Mouse (Mus musculus) forebrain, embryonic 12.5 days (tissue): ENCODE data around the gene Cd80. TPM values are rescaled to one million over a fixed set of nuclear protein-coding genes. Genes with fewer than 3 reads are reported as not detected.

Experiments used
- ATAC-seq: fragments of 200-750 bp; cut with Nextera tagmentation; 2 replicates; pipeline ENCODE4 v1.8.0; 2017; ENCODE audit warnings: moderate TSS enrichment; ENCODE audit not compliant: low FRiP score
- H3K27ac ChIP-seq: fragments of 300-500 bp; sonication (generic); 2 replicates; pipeline ENCODE4 v1.5.1; 2016; ENCODE audit warnings: mild to moderate bottlenecking
- H3K27me3 ChIP-seq: fragments of 300-500 bp; sonication (generic); 2 replicates; pipeline ENCODE4 v1.6.1; 2016; ENCODE audit warnings: mild to moderate bottlenecking
- H3K36me3 ChIP-seq: fragments of 300-500 bp; sonication (generic); replicated peaks from 2 replicates; pipeline ENCODE4 v1.6.1; 2016; ENCODE audit warnings: mild to moderate bottlenecking
- H3K4me1 ChIP-seq: fragments of 300-500 bp; sonication (generic); 2 replicates; pipeline ENCODE4 v1.6.1; 2016
- H3K4me2 ChIP-seq: fragments of 300-500 bp; sonication (generic); 2 replicates; pipeline ENCODE4 v1.6.1; 2016; ENCODE audit warnings: mild to moderate bottlenecking, moderate library complexity
- H3K4me3 ChIP-seq: fragments of 300-500 bp; sonication (generic); replicated peaks from 2 replicates; pipeline ENCODE4 v1.5.1; 2016; ENCODE audit warnings: mild to moderate bottlenecking
- H3K9ac ChIP-seq: fragments of 300-500 bp; sonication (generic); 2 replicates; pipeline ENCODE4 v1.6.1; 2016; ENCODE audit warnings: mild to moderate bottlenecking
- H3K9me3 ChIP-seq: fragments of 300-500 bp; sonication (generic); 2 replicates; pipeline ENCODE4 v1.6.1; 2016
- WGBS: fragments of 180-500 bp; shearing (Covaris S2); methylation state at CpG from one replicate; pipeline ENCODE4 v1.1.7; 2016; 5-methylcytosine and 5-hydroxymethylcytosine counted together
- polyA plus RNA-seq: library from polyadenylated mRNA; unstranded; fragments of >200 nt; fragmentation: Nextera tagmentation; extraction: Ambion mirVana; gene quantifications from 2 replicates; pipeline ENCODE4 v1.2.1, GENCODE M21; 2016

Cd80 gene
- polyA plus RNA-seq, result 0.59 and 0.77 TPM in 2 replicates

DNA sequence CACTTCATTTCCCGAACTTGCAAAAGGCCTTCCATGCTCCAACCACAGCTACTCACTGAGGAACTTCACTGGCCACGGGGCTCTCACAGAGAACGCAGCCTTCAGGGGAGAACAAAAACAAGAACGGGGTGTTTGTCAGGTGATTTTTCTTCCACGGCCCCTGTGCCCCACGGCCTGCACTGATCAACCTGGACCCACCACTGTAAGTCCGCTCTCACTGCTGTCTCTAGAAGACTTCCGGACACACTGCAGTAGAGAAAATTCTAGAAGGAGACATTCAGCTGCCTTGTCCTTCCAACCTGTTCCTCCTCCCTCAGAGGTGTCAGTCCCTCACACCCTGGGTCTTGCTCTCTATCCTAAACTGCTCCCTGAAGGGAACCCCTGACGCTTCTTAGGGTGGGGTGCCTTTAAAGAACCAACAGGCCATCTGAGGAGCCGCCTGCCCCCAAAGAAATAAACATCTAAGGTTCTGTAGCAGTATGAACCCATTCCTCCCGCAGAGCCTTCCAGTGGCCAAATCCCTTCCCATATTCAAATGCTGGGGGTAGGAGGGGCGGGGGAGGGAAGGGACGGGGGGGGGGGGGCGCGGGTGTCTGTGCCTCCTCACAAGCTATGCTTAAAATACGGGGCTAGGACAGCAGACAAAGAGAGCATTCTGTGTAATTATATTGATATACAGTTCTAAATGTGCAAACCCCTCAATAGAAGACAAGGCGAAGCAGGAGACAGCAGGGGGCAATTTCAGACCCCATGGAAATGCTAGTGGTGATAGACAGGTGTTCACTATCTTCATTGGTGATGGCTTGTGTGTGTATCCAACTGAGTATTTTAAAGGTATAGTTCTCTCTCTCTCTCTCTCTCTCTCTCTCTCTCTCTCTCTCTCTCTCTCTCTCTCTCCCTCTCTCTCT is at the start of gene Cd80:
TSS of gene Cd80 (plus strand) at position 51 of the 908 bp plus-strand sequence.
- 75% methylated on average over 17 of the region's 17 CpGs for WGBS
- H3K36me3 ChIP-seq, result no peaks in the 10 kb centered on the region
- H3K9ac ChIP-seq, result no peak within 1 kb of the TSS
- no peak within 1 kb of the TSS for H3K27ac ChIP-seq
- no peak within 1 kb of the TSS for H3K4me2 ChIP-seq
- no peak for ATAC-seq
- no peak within 1 kb of the TSS for H3K4me3 ChIP-seq
- no peaks in the 10 kb centered on the region for H3K27me3 ChIP-seq
- H3K9me3 ChIP-seq, result no peaks in the 10 kb centered on the region
- H3K4me1 ChIP-seq, result peaks cover 12% of the 10 kb centered on the region

- Histone ChIP-seq H3K36me3 (no peaks in the 10 kb centered on the region), H3K27ac (no peak overlapping the region), H3K9ac (no peak overlapping the region), H3K4me2 (no peak overlapping the region), H3K4me1 (peaks cover 2% of the 10 kb centered on the region; the same call in 1 of the 2 replicates), H3K9me3 (no peaks in the 10 kb centered on the region), H3K4me3 (no peak overlapping the region), H3K27me3 (no peaks in the 10 kb centered on the region)
- WGBS, result 84% methylated on average over 5 of the region's 5 CpGs
- ATAC-seq, result no peak
These were observed 49.1 kb upstream of the Cd80 start for GRCm38 (mm10) chr16:38406293-38406692.

- no peaks in the 10 kb centered on the region for H3K36me3 ChIP-seq
- H3K4me3 ChIP-seq, result no peak overlapping the region
- no peaks in the 10 kb centered on the region for H3K27me3 ChIP-seq
- no peak for ATAC-seq
- H3K27ac ChIP-seq, result no peak overlapping the region
- 88% methylated on average over 6 of the region's 6 CpGs for WGBS
- no peak overlapping the region for H3K9ac ChIP-seq
- H3K9me3 ChIP-seq, result no peaks in the 10 kb centered on the region
- peaks cover 2% of the 10 kb centered on the region; the same call in 1 of the 2 replicates for H3K4me1 ChIP-seq
- no peak overlapping the region for H3K4me2 ChIP-seq
These were observed 48.7 kb upstream of the Cd80 start for GRCm38 (mm10) chr16:38406708-38407107.

GRCm38 (mm10) chr16:38407584-38407983 is 47.8 kb upstream of the Cd80 start:
- ATAC-seq, result no peak
- H3K9me3 ChIP-seq, result no peaks in the 10 kb centered on the region
- no peak overlapping the region for H3K9ac ChIP-seq
- H3K27me3 ChIP-seq, result no peaks in the 10 kb centered on the region
- no peak overlapping the region for H3K4me3 ChIP-seq
- no peak overlapping the region for H3K4me2 ChIP-seq
- H3K27ac ChIP-seq, result no peak overlapping the region
- H3K4me1 ChIP-seq, result peaks cover 2% of the 10 kb centered on the region; the same call in 1 of the 2 replicates
- WGBS, result 33% methylated on average over 5 of the region's 5 CpGs
- H3K36me3 ChIP-seq, result no peaks in the 10 kb centered on the region

GRCm38 (mm10) chr16:38408416-38408815 is 46.9 kb upstream of the Cd80 start:
- H3K27ac ChIP-seq, result no peak overlapping the region
- no peaks in the 10 kb centered on the region for H3K9me3 ChIP-seq
- ATAC-seq, result no peak
- no peaks in the 10 kb centered on the region for H3K27me3 ChIP-seq
- 91% methylated on average over 8 of the region's 8 CpGs for WGBS
- no peaks in the 10 kb centered on the region for H3K36me3 ChIP-seq
- no peak overlapping the region for H3K4me2 ChIP-seq
- no peak overlapping the region for H3K9ac ChIP-seq
- no peak overlapping the region for H3K4me3 ChIP-seq
- peaks cover 2% of the 10 kb centered on the region; the same call in 1 of the 2 replicates for H3K4me1 ChIP-seq

- 87% methylated on average over 7 of the region's 7 CpGs for WGBS
- no peak for ATAC-seq
These were observed 40.4 kb upstream of the Cd80 start for GRCm38 (mm10) chr16:38414953-38415352.

GRCm38 (mm10) chr16:38425374-38425773 is 30.0 kb upstream of the Cd80 start:
- Histone ChIP-seq H3K4me2 (no peak overlapping the region), H3K36me3 (no peaks in the 10 kb centered on the region), H3K4me3 (no peak overlapping the region), H3K9ac (no peak overlapping the region), H3K9me3 (no peaks in the 10 kb centered on the region), H3K27me3 (no peaks in the 10 kb centered on the region), H3K27ac (no peak overlapping the region), H3K4me1 (no peaks in the 10 kb centered on the region)
- WGBS, result 94% methylated on average over 2 of the region's 2 CpGs
- no peak for ATAC-seq

More at GRCm38 (mm10) chr16:38414953-38415352, 40.4 kb upstream of the Cd80 start:
- Histone ChIP-seq H3K4me3 (no peak overlapping the region), H3K9ac (no peak overlapping the region), H3K4me1 (no peaks in the 10 kb centered on the region), H3K9me3 (no peaks in the 10 kb centered on the region), H3K27me3 (no peaks in the 10 kb centered on the region), H3K4me2 (no peak overlapping the region), H3K36me3 (no peaks in the 10 kb centered on the region), H3K27ac (no peak overlapping the region)

DNA sequence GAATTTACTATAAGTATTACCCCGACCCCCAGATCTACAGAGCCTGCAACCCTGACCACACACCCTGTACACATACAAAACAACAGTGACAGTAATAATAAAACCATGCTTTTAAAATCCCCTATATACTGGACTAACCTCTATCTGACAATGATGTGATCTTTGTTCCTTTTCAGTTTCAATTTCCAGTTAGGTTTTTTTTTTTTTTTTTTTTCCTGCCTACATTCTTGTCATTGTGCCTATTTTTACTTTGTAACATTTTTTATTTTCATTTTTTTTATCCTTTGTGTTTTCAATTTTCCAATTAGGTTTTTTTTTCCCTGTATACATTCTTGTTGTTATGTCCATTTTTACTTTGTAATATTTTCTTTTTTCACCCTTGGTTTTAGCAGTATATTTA is 29.6 kb upstream of the Cd80 start:
- no peaks in the 10 kb centered on the region for H3K27me3 ChIP-seq
- no peaks in the 10 kb centered on the region for H3K9me3 ChIP-seq
- H3K4me2 ChIP-seq, result no peak overlapping the region
- no peaks in the 10 kb centered on the region for H3K36me3 ChIP-seq
- no peak for ATAC-seq
- no peak overlapping the region for H3K9ac ChIP-seq
- H3K4me1 ChIP-seq, result no peaks in the 10 kb centered on the region
- WGBS, result 86% methylated on average over 1 of the region's 1 CpGs
- no peak overlapping the region for H3K27ac ChIP-seq
- H3K4me3 ChIP-seq, result no peak overlapping the region

- no peak for ATAC-seq
- WGBS, result 38% methylated on average over 13 of the region's 13 CpGs
- no peaks in the 10 kb centered on the region for H3K9me3 ChIP-seq
These were observed 23.7 kb upstream of the Cd80 start for GRCm38 (mm10) chr16:38431446-38432185.

DNA sequence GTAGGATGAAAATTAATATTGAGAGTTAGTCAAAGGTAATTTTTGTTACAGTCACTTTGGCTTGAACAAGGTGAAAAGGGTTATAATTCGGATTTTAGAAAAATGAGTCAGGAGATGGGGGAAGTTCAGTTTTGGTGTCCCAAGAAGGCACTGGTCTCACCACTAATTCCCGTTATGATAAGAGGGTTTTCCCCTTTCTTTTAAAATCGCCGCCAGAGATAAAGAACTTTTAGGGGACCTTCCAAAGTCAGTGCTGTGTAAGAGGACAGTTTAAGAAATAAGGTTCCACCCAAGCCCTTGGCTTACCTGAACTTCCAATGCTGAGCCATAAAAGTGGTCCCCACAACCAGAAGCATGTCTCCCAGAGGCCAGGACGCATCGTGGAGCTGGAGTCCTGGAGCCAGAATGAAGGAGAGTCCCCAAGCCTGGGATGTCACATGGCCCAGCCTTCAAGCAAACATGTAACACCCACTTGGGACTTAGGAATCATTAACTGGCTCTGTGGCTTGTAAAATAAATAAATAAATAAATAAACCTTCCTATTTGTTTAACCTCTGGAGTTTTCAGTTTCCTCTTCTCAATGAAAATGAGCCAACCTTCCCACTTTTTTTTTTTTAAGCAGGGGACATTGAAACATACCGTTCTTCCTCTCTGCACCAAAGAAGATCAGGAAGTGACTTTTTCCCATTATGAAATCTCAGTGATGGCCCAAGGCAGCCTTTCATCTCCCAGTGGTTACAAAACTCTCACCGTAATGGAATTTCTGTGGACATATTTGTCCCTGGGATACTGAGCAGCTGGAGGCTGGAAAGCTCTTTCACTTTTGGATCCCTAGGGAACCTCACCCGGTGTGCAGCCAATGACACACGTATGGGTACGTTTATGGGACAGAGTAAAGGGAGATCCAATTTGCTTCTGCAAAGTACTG is 22.6 kb upstream of the Cd80 start, which contains the start of gene Pla1a:
TSS of gene Pla1a (minus strand) at position 648 of the 928 bp plus-strand sequence.
- no peak within 1 kb of the TSS for H3K4me3 ChIP-seq
- no peaks in the 10 kb centered on the region for H3K36me3 ChIP-seq
- no peak within 1 kb of the TSS for H3K4me2 ChIP-seq
- H3K9me3 ChIP-seq, result no peaks in the 10 kb centered on the region
- no peaks in the 10 kb centered on the region for H3K27me3 ChIP-seq
- no peak for ATAC-seq
- H3K27ac ChIP-seq, result no peak within 1 kb of the TSS
- 89% methylated on average over 11 of the region's 11 CpGs for WGBS
- no peak within 1 kb of the TSS for H3K9ac ChIP-seq
- H3K4me1 ChIP-seq, result no peaks in the 10 kb centered on the region

More at GRCm38 (mm10) chr16:38431446-38432185, 23.7 kb upstream of the Cd80 start:
- no peaks in the 10 kb centered on the region for H3K27me3 ChIP-seq
- no peaks in the 10 kb centered on the region for H3K4me1 ChIP-seq
- H3K36me3 ChIP-seq, result no peaks in the 10 kb centered on the region
- no peak overlapping the region for H3K9ac ChIP-seq
- no peak overlapping the region for H3K4me2 ChIP-seq
- H3K4me3 ChIP-seq, result no peak overlapping the region
- H3K27ac ChIP-seq, result no peak overlapping the region

GRCm38 (mm10) chr16:38433514-38433913 is 21.8 kb upstream of the Cd80 start:
- Histone ChIP-seq H3K4me1 (no peaks in the 10 kb centered on the region), H3K9me3 (no peaks in the 10 kb centered on the region), H3K27me3 (no peaks in the 10 kb centered on the region), H3K36me3 (no peaks in the 10 kb centered on the region), H3K4me2 (no peak overlapping the region), H3K4me3 (no peak overlapping the region), H3K27ac (no peak overlapping the region), H3K9ac (no peak overlapping the region)
- ATAC-seq, result no peak
- 87% methylated on average over 8 of the region's 8 CpGs for WGBS
